Mouse (Mus musculus) hematopoietic stem cell, adult 5-6 weeks (primary cell): ENCODE measurements at regions not wholly inside any gene's neighbourhood (a gene's known extent, or its start where the extent isn't known, plus 50 kb on each side); places are given as distances from the start of the nearest gene placed in this dataset.
A peak's percentile ranks its signal among the peaks of the same experiment; 100 is the strongest.

Experiments
- ATAC-seq, 2 experiments: fragments of 125-278 bp in 1 of 2; replicated peaks in 1 of 2; 2 replicates each; pipeline ENCODE4 v1.8.0; 2016 to 2017; ENCODE audit warnings: inconsistent platforms in 2 of 2, mild to moderate bottlenecking in 2 of 2, moderate number of reproducible peaks in 2 of 2, low read depth in 1 of 2, moderate TSS enrichment in 1 of 2; ENCODE audit not compliant: low FRiP score in 2 of 2, poor library complexity in 2 of 2, severe bottlenecking in 2 of 2, insufficient read depth in 1 of 2, low TSS enrichment in 1 of 2

- ATAC-seq, result no peak
Measured at GRCm38 (mm10) chr3:153776738-153777137, 51.8 kb upstream of the St6galnac3 start.

GRCm38 (mm10) chr3:153778386-153778785 is 53.4 kb upstream of the St6galnac3 start:
- no peak for ATAC-seq

GRCm38 (mm10) chr3:153782467-153782866 is 57.5 kb upstream of the St6galnac3 start:
- no peak for ATAC-seq

- ATAC-seq, result no peak
Measured at GRCm38 (mm10) chr3:153783294-153783741, 58.3 kb upstream of the St6galnac3 start.

- ATAC-seq, result no peak
Measured at GRCm38 (mm10) chr3:153783928-153784570, 59.1 kb upstream of the St6galnac3 start.

GRCm38 (mm10) chr3:153790455-153790856 is 53.6 kb upstream of the Asb17 start:
- ATAC-seq, result 0 out of 4 replicates have a peak, but pooled peaks of 1 of the 2 experiments have one; percentile 3

GRCm38 (mm10) chr3:153790883-153791609 is 53.0 kb upstream of the Asb17 start:
- ATAC-seq, result peak; percentile 65 to 80

- peak; percentile 34 to 42; a peak in 2 of 4 replicates for ATAC-seq
Measured at GRCm38 (mm10) chr3:153791610-153792363, 52.2 kb upstream of the Asb17 start.

- 0 out of 4 replicates have a peak, but pooled peaks of 1 of the 2 experiments have one; percentile 11 for ATAC-seq
Measured at GRCm38 (mm10) chr3:153792364-153792703, 51.7 kb upstream of the Asb17 start.
